Mouse (Mus musculus) forebrain, embryonic 13.5 days (tissue): ENCODE results near the gene Pgf. TPM values are rescaled to one million over a fixed set of nuclear protein-coding genes. Genes with fewer than 3 reads are reported as not detected.
A peak's percentile ranks its signal among the peaks of the same experiment; 100 is the strongest.
"Not testable (repeated sequence)": the region's sequence is repeated elsewhere in the genome, so short reads cannot be mapped to it uniquely, and the experiment has no call there.

Experiments used
- ATAC-seq: fragments of 200-750 bp; cut with Nextera tagmentation; 2 replicates; pipeline ENCODE4 v1.8.0; 2017
- H3K27ac ChIP-seq: fragments of 300-500 bp; sonication (generic); 2 replicates; pipeline ENCODE4 v1.5.1; 2015; ENCODE audit warnings: inconsistent platforms, mild to moderate bottlenecking, moderate library complexity
- H3K27me3 ChIP-seq: fragments of 300-500 bp; sonication (generic); 2 replicates; pipeline ENCODE4 v1.6.1; 2015; ENCODE audit warnings: mild to moderate bottlenecking, inconsistent platforms
- H3K36me3 ChIP-seq: fragments of 300-500 bp; sonication (generic); 2 replicates; pipeline ENCODE4 v1.6.1; 2015; ENCODE audit warnings: mild to moderate bottlenecking, inconsistent platforms; ENCODE audit not compliant: poor library complexity, severe bottlenecking
- H3K4me1 ChIP-seq: fragments of 300-500 bp; sonication (generic); 2 replicates; pipeline ENCODE4 v1.6.1; 2015; ENCODE audit warnings: inconsistent platforms
- H3K4me2 ChIP-seq: fragments of 300-500 bp; sonication (generic); 2 replicates; pipeline ENCODE4 v1.6.1; 2015; ENCODE audit warnings: inconsistent platforms, mild to moderate bottlenecking, moderate library complexity
- H3K4me3 ChIP-seq: fragments of 300-500 bp; sonication (generic); 2 replicates; pipeline ENCODE4 v1.5.1; 2015; ENCODE audit warnings: mild to moderate bottlenecking, inconsistent platforms
- H3K9ac ChIP-seq: fragments of 300-500 bp; sonication (generic); 2 replicates; pipeline ENCODE4 v1.6.1; 2015; ENCODE audit warnings: mild to moderate bottlenecking, inconsistent platforms
- H3K9me3 ChIP-seq: fragments of 300-500 bp; sonication (generic); replicated peaks from 2 replicates; pipeline ENCODE4 v1.6.1; 2016; ENCODE audit warnings: inconsistent platforms
- WGBS: fragments of 180-500 bp; shearing (Covaris S2); methylation state at CpG from one replicate; pipeline ENCODE4 v1.1.7; 2015; 5-methylcytosine and 5-hydroxymethylcytosine counted together
- polyA plus RNA-seq: library from polyadenylated mRNA; unstranded; fragments of >200 nt; fragmentation: Nextera tagmentation; extraction: Ambion mirVana; gene quantifications from 2 replicates; pipeline ENCODE4 v1.2.1, GENCODE M21; 2015

Gene Pgf
- polyA plus RNA-seq, 1 experiment from 2014 or later = 7.0 TPM

- Histone ChIP-seq H3K27me3 (peaks cover 20% of the 10 kb centered on the region), H3K9me3 (no peaks in the 10 kb centered on the region), H3K4me1 (peaks cover 13% of the 10 kb centered on the region), H3K27ac (no peak overlapping the region), H3K9ac (peak overlapping the region; percentile 65), H3K4me3 (peak overlapping the region; percentile 47), H3K4me2 (peak overlapping the region; percentile 66), H3K36me3 (no peaks in the 10 kb centered on the region)
- 11% methylated on average over 20 of the region's 20 CpGs for WGBS
- ATAC-seq = no peak
Measured at GRCm38 (mm10) chr12:85150321-85151001, 27.1 kb downstream of the Pgf start.

DNA sequence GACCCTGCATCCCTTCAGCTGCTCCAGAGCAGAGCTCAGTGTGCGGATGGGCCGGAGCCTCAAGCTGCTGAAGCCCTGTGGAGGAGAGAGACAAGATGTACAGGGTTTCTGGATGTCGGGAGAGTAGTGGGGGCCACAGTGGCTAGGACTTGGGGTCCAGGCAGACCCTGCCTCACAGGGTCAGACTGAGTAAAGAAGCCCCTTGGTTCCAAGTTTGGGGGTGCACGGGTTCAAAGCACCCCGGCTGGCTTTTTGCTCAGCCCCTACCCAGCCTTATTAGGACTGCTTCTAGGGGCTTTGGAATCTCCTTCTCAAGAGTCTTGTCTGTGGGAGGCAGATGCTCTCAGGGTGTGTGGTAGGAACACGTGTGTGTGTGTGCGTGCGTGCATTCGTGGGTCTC is 30.7 kb downstream of the Pgf start:
- Histone ChIP-seq H3K9ac (no peak overlapping the region), H3K4me3 (no peak overlapping the region), H3K4me2 (no peak overlapping the region), H3K9me3 (no peaks in the 10 kb centered on the region), H3K4me1 (peaks cover 13% of the 10 kb centered on the region), H3K27ac (no peak overlapping the region), H3K36me3 (no peaks in the 10 kb centered on the region), H3K27me3 (peaks cover 16% of the 10 kb centered on the region)
- WGBS = 85% methylated on average over 9 of the region's 9 CpGs
- ATAC-seq = no peak

- Histone ChIP-seq H3K9me3 (no peaks in the 10 kb centered on the region), H3K27me3 (peaks cover 11% of the 10 kb centered on the region), H3K27ac (no peak overlapping the region), H3K4me1 (peaks cover 12% of the 10 kb centered on the region), H3K4me3 (no peak overlapping the region), H3K36me3 (no peaks in the 10 kb centered on the region), H3K4me2 (no peak overlapping the region), H3K9ac (no peak overlapping the region)
- 34% methylated on average over 9 of the region's 11 CpGs for WGBS
- no peak for ATAC-seq
Measured at GRCm38 (mm10) chr12:85146355-85146754, 31.2 kb downstream of the Pgf start.

DNA sequence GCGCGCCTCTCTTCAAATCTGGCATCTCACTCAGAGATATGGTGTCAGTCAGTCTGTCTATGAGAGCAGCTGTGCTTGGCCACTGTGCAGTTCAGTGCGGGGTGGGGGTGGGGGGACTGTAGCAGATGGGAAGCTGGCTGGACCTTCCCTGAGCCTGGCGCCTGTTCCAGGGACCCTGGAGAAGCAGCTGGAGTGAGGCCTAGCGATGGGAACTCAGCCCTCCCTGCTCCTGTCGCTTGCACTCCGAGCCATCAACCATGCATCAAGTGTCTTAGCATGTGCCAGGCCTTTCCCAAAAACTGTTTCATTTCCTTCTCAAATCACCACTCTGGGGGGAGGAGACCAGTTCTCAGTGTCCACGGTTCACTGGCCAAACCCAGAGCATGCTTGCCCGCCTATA is 32.0 kb downstream of the Pgf start:
- Histone ChIP-seq H3K9ac (no peak overlapping the region), H3K27me3 (peaks cover 5% of the 10 kb centered on the region), H3K4me3 (no peak overlapping the region), H3K4me2 (no peak overlapping the region), H3K27ac (no peak overlapping the region), H3K4me1 (peaks cover 5% of the 10 kb centered on the region), H3K36me3 (no peaks in the 10 kb centered on the region), H3K9me3 (no peaks in the 10 kb centered on the region)
- ATAC-seq = no peak
- WGBS = 81% methylated on average over 9 of the region's 9 CpGs

DNA sequence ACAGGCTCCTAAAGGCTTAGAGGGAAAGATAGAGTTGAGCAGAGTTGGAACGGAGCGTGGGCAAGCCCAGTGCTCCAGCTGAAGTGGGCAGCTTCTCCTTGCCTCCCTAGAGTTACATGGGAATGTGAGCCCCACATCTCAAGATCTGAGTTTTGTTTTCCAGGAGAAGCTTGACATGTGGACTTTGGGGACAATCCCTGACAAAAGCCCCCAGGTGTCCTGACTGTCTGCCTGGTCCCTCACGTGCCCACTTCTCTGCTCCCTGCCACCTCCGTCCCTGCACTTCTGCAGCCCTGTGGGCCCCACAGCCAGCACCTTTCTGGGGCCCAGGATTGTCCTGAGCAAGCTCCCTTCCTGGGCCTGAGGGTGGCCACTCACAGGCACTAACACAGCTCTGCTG is 32.8 kb downstream of the Pgf start:
- no peak for ATAC-seq
- Histone ChIP-seq H3K4me2 (no peak overlapping the region), H3K4me3 (no peak overlapping the region), H3K9me3 (no peaks in the 10 kb centered on the region), H3K27me3 (no peaks in the 10 kb centered on the region), H3K36me3 (no peaks in the 10 kb centered on the region), H3K4me1 (no peaks in the 10 kb centered on the region), H3K9ac (no peak overlapping the region), H3K27ac (no peak overlapping the region)
- 88% methylated on average over 4 of the region's 4 CpGs for WGBS

DNA sequence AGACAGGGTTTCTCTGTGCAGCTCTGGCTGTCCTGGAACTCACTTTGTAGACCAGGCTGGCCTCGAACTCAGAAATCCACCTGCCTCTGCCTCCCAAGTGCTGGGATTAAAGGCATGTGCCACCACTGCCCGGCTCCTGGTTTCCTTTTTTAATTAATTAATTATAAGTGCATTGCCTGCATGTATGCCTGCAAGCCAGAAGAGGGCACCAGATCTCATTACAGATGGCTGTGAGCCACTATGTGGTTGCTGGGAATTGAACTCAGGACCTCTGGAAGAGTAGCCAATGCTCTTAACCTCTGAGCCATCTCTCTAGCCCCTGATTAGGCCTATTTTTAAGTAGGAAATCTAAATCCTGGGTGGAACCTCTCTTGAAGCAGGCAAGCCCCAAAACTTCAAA is 33.3 kb downstream of the Pgf start:
- H3K4me2 ChIP-seq, ATAC-seq, H3K27ac ChIP-seq, H3K4me3 ChIP-seq, H3K36me3 ChIP-seq, H3K27me3 ChIP-seq, H3K9ac ChIP-seq, H3K4me1 ChIP-seq, H3K9me3 ChIP-seq: not testable (repeated sequence)
- 62% methylated on average over 2 of the region's 2 CpGs for WGBS

GRCm38 (mm10) chr12:85142803-85143202 is 34.8 kb downstream of the Pgf start:
- no peak overlapping the region for H3K4me3 ChIP-seq
- no peak overlapping the region for H3K27ac ChIP-seq
- no peak overlapping the region for H3K9ac ChIP-seq
- no peaks in the 10 kb centered on the region for H3K36me3 ChIP-seq
- H3K9me3 ChIP-seq = no peaks in the 10 kb centered on the region
- H3K27me3 ChIP-seq = no peaks in the 10 kb centered on the region
- ATAC-seq = peak; percentile 77; the same call in 1 of the 2 replicates
- H3K4me2 ChIP-seq = no peak overlapping the region
- no peaks in the 10 kb centered on the region for H3K4me1 ChIP-seq
- 15% methylated on average over 4 of the region's 4 CpGs for WGBS

DNA sequence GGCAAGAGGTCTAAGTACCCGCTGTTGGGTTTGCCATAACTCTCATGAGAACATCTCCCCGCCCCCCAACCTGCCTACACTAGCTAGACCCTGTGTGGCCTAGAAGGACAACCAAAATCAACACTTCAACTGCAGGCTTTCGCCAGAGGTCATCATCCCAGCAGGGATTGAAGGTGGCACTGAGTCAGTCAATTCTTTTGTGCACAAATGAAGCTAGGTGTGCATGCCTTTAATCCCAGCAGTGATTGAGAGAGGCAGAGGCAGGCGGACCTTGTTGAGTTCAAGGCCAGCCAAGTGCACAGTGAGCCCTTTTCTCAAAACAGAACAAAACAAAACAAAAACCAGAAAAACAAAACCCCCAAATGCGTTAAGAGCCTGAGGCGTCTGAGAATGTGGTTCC is 36.5 kb downstream of the Pgf start:
- ATAC-seq = no peak
- no peaks in the 10 kb centered on the region for H3K4me1 ChIP-seq
- H3K27me3 ChIP-seq = no peaks in the 10 kb centered on the region
- H3K4me2 ChIP-seq = no peak overlapping the region
- no peaks in the 10 kb centered on the region for H3K9me3 ChIP-seq
- peaks cover under 1% of the 10 kb centered on the region for H3K36me3 ChIP-seq
- no peak overlapping the region for H3K4me3 ChIP-seq
- WGBS = 77% methylated on average over 6 of the region's 6 CpGs
- H3K9ac ChIP-seq = no peak overlapping the region
- no peak overlapping the region for H3K27ac ChIP-seq

DNA sequence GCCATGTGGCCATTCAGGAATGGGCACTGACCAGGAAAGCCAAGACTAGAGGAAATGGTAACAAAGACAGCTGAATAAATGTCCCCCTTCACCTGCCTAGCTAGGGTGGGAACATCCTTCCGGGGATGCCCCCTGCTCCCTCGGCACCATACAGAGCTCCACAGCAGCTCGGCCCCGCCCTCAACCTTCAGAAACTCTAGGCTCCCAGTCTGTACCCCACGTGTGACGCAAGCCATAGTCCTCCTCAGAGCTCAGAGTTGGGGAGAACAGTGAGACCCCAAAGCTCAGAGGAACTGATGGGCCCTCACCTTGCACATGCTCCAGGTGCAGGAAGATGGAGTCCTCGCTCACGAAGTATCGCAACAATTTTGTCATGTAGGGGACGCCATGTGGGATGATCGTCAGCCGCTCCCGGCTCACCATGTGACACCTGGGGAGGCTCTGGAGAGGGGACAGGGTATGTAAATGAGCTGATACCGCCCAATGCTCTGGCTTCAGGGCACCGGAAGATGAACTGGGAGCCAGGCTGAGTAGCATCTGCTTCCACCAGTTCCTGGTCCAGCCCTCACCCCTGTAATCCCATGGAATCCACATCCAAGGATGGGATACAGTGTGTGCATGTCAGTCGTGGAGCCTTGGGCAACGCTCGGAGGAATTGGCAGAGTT is 37.4 kb downstream of the Pgf start:
- peaks cover 10% of the 10 kb centered on the region for H3K36me3 ChIP-seq
- no peaks in the 10 kb centered on the region for H3K9me3 ChIP-seq
- no peak overlapping the region for H3K4me2 ChIP-seq
- no peak for ATAC-seq
- no peaks in the 10 kb centered on the region for H3K27me3 ChIP-seq
- H3K4me3 ChIP-seq = no peak overlapping the region
- H3K27ac ChIP-seq = no peak overlapping the region
- no peaks in the 10 kb centered on the region for H3K4me1 ChIP-seq
- WGBS = 54% methylated on average over 18 of the region's 18 CpGs
- H3K9ac ChIP-seq = no peak overlapping the region

DNA sequence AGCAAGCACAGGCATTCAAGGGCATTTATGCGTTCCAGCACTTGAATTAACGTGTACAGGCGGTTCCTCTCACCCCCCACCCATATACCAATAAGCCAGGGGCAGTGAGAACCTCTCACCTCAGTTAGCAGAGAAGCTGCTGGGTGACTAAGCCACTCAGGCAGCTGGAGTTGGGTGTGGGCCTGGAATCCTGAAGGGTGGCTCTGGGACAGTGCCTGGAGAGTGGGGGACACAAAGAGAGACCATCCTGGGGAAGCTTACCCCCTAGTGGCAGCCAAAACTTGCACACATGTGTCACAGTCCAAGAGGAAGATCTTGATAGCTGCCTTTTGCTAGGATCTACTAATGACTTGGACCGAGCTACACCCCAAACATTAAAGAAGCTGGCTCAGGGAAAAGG is 41.0 kb downstream of the Pgf start:
- peaks cover 40% of the 10 kb centered on the region for H3K36me3 ChIP-seq
- H3K4me3 ChIP-seq = no peak overlapping the region
- H3K27me3 ChIP-seq = no peaks in the 10 kb centered on the region
- no peaks in the 10 kb centered on the region for H3K9me3 ChIP-seq
- H3K4me1 ChIP-seq = no peaks in the 10 kb centered on the region
- H3K27ac ChIP-seq = no peak overlapping the region
- no peak for ATAC-seq
- 85% methylated on average over 4 of the region's 4 CpGs for WGBS
- no peak overlapping the region for H3K4me2 ChIP-seq
- H3K9ac ChIP-seq = no peak overlapping the region

- Histone ChIP-seq H3K9ac (no peak overlapping the region), H3K27ac (no peak overlapping the region), H3K4me1 (no peaks in the 10 kb centered on the region), H3K36me3 (peaks cover 49% of the 10 kb centered on the region), H3K4me3 (no peak overlapping the region), H3K4me2 (no peak overlapping the region), H3K9me3 (no peaks in the 10 kb centered on the region), H3K27me3 (no peaks in the 10 kb centered on the region)
- WGBS = 83% methylated on average over 19 of the region's 19 CpGs
- no peak for ATAC-seq
Measured at GRCm38 (mm10) chr12:85135513-85136470, 41.8 kb downstream of the Pgf start.
